In genomic region chr1:106711356-106712125, GRCm38 (mm10) we compare ENCODE assay signal across 8 mouse cellular contexts. TPM values are rescaled to one million over a fixed set of nuclear protein-coding genes. Genes with fewer than 3 reads are reported as not detected.
DNase-seq lines count a peak whose midpoint lies in the region; ATAC-seq and TF ChIP-seq lines count a peak whose summit lies in the region.

No protein-coding gene starts in this region.

- no peaks in the 10 kb centered on the region for H3K9me3 ChIP-seq in heart, embryonic 16.5 days (replicated peaks; ENCODE audit: control insufficient read depth, low read length)
- H3K9me3 ChIP-seq in limb, embryonic 13.5 days = no peaks in the 10 kb centered on the region
- H3K9me3 ChIP-seq in stomach, embryonic 16.5 days (replicated peaks; ENCODE audit: control insufficient read depth, low read length) = no peaks in the 10 kb centered on the region

- peak overlapping the region; percentile 97 for H3K4me2 ChIP-seq in heart, embryonic 16.5 days (ENCODE audit: low read depth, low read length)
- H3K4me2 ChIP-seq in limb, embryonic 13.5 days (replicated peaks) = peak overlapping the region; percentile 96
- peak overlapping the region; percentile 93 for H3K4me2 ChIP-seq in stomach, embryonic 16.5 days (ENCODE audit: low read depth, low read length)

- no peak for TF ChIP-seq CTCF in spleen, adult 2 months (IDR thresholded peaks at IDR 0.05; ENCODE audit: extremely low read depth, insufficient read depth, insufficient read length, insufficient replicate concordance)

- H3K9ac ChIP-seq in heart, embryonic 16.5 days (ENCODE audit: low read length) = peak overlapping the region; percentile 86
- peak overlapping the region; percentile 84 for H3K9ac ChIP-seq in limb, embryonic 13.5 days
- peak overlapping the region; percentile 72 for H3K9ac ChIP-seq in stomach, embryonic 16.5 days (ENCODE audit: low read length)

- H3K4me1 ChIP-seq in spleen, adult 2 months (ENCODE audit: control insufficient read depth, insufficient read depth, insufficient read length) = peaks cover 22% of the 10 kb centered on the region; the same call in 1 of the 2 replicates
- peaks cover 25% of the 10 kb centered on the region for H3K4me1 ChIP-seq in heart, embryonic 16.5 days (ENCODE audit: control insufficient read depth, insufficient read depth, low read length)
- H3K4me1 ChIP-seq in limb, embryonic 13.5 days = peaks cover 58% of the 10 kb centered on the region
- H3K4me1 ChIP-seq in stomach, embryonic 16.5 days (ENCODE audit: control insufficient read depth, insufficient read depth, low read length) = peaks cover 16% of the 10 kb centered on the region; the same call in 1 of the 2 replicates

- WGBS in spleen, adult 2 months = 58% methylated on average over 12 of the region's 12 CpGs
- 54% methylated on average over 12 of the region's 12 CpGs for WGBS in heart, embryonic 16.5 days
- 51% methylated on average over 12 of the region's 12 CpGs for WGBS in limb, embryonic 13.5 days
- WGBS in stomach, embryonic 16.5 days = 48% methylated on average over 12 of the region's 12 CpGs

- H3K27ac ChIP-seq in spleen, adult 2 months (ENCODE audit: insufficient read depth, low read length) = peak overlapping the region; percentile 10
- H3K27ac ChIP-seq in heart, embryonic 16.5 days (ENCODE audit: low read length) = no peak overlapping the region
- peak overlapping the region; percentile 59; the same call in 1 of the 2 replicates for H3K27ac ChIP-seq in limb, embryonic 13.5 days
- no peak overlapping the region for H3K27ac ChIP-seq in stomach, embryonic 16.5 days (ENCODE audit: low read length)

- no peaks in the 10 kb centered on the region for H3K36me3 ChIP-seq in spleen, adult 2 months (ENCODE audit: control insufficient read depth, insufficient read depth, low read length)
- no peaks in the 10 kb centered on the region for H3K36me3 ChIP-seq in heart, embryonic 16.5 days (ENCODE audit: control insufficient read depth, insufficient read depth)
- H3K36me3 ChIP-seq in limb, embryonic 13.5 days = no peaks in the 10 kb centered on the region
- no peaks in the 10 kb centered on the region for H3K36me3 ChIP-seq in stomach, embryonic 16.5 days (ENCODE audit: control insufficient read depth, insufficient read depth, low read length)

- H3K27me3 ChIP-seq in spleen, adult 2 months (ENCODE audit: control insufficient read depth, insufficient read depth, low read length) = no peaks in the 10 kb centered on the region
- no peaks in the 10 kb centered on the region for H3K27me3 ChIP-seq in heart, embryonic 16.5 days (ENCODE audit: control insufficient read depth, insufficient read depth, low read length)
- H3K27me3 ChIP-seq in limb, embryonic 13.5 days = no peaks in the 10 kb centered on the region
- no peaks in the 10 kb centered on the region for H3K27me3 ChIP-seq in stomach, embryonic 16.5 days (ENCODE audit: control insufficient read depth, insufficient read depth, low read length)

- no peak for TF ChIP-seq POLR2A in spleen, adult 2 months (IDR thresholded peaks at IDR 0.05; ENCODE audit: low read depth, low read length)

- no peak for DNase-seq in spleen, adult 2 months (ENCODE audit: low read depth in 1 of 2, low spot score in 2 of 2)
- DNase-seq in spleen, adult 12 weeks (ENCODE audit: low spot score) = no peak
- no peak for DNase-seq in right cerebral cortex, postnatal 10 days (ENCODE audit: low spot score in 2 of 2)
- no peak for DNase-seq in cerebellum, postnatal 36 days
- DNase-seq in adrenal gland, adult 18-20 months (ENCODE audit: low spot score in 2 of 2) = no peak

- peak overlapping the region; percentile 70 for H3K4me3 ChIP-seq in spleen, adult 2 months (ENCODE audit: extremely low read depth, insufficient read depth, insufficient read length)
- H3K4me3 ChIP-seq in heart, embryonic 16.5 days (ENCODE audit: low read length) = peak overlapping the region; percentile 90
- H3K4me3 ChIP-seq in limb, embryonic 13.5 days = peak overlapping the region; percentile 73
- H3K4me3 ChIP-seq in stomach, embryonic 16.5 days (replicated peaks; ENCODE audit: low read length) = peak overlapping the region; percentile 56

- ATAC-seq in heart, embryonic 16.5 days (replicated peaks; ENCODE audit: extremely low read depth, insufficient read depth, low FRiP score) = no peak
- no peak for ATAC-seq in limb, embryonic 13.5 days (ENCODE audit: low FRiP score, low read depth)
- no peak for ATAC-seq in stomach, embryonic 16.5 days (ENCODE audit: insufficient read depth, low FRiP score)

RNA-seq across cellular contexts. Expression of gene Bcl2, which starts 2.5 kb away (rescaled TPM):
- polyA plus RNA-seq in spleen, adult 2 months (2012; rRNA removed) = 10.6 and 16.7 TPM in 2 replicates
- polyA plus RNA-seq in heart, embryonic 16.5 days (2015; fragmentation: Nextera tagmentation; extraction: Ambion mirVana) = 9.3 and 10.4 TPM in 2 replicates
- 33.3 and 37.8 TPM in 2 replicates for polyA plus RNA-seq in limb, embryonic 13.5 days (2015; fragmentation: Nextera tagmentation; extraction: Ambion mirVana)
- polyA plus RNA-seq in stomach, embryonic 16.5 days (2015; fragmentation: Nextera tagmentation; extraction: Ambion mirVana) = 17.8 and 18.0 TPM in 2 replicates
- total RNA-seq in adrenal gland, adult 18-20 months (2021) = 1 to 10 TPM; 5.1 to 6.7 TPM

RNA-seq across cellular contexts. Expression of gene Kdsr, which starts 48.0 kb away (rescaled TPM):
- 5.2 and 7.3 TPM in 2 replicates for polyA plus RNA-seq in spleen, adult 2 months (2012; rRNA removed)
- 10.1 and 10.9 TPM in 2 replicates for polyA plus RNA-seq in heart, embryonic 16.5 days (2015; fragmentation: Nextera tagmentation; extraction: Ambion mirVana)
- polyA plus RNA-seq in limb, embryonic 13.5 days (2015; fragmentation: Nextera tagmentation; extraction: Ambion mirVana) = 13.0 and 13.3 TPM in 2 replicates
- polyA plus RNA-seq in stomach, embryonic 16.5 days (2015; fragmentation: Nextera tagmentation; extraction: Ambion mirVana) = 15.7 and 18.5 TPM in 2 replicates
- 10 to 100 TPM; 26.5 to 40.4 TPM for total RNA-seq in adrenal gland, adult 18-20 months (2021)

Comparison
In these comparisons a context has a peak if more than half of its experiments do, and no peak if none do; other contexts are left out.
1. H3K27ac ChIP-seq: peak in spleen, adult 2 months (single experiment) and limb, embryonic 13.5 days (single experiment); none in heart, embryonic 16.5 days (single experiment) and stomach, embryonic 16.5 days (single experiment).
2. Peak in every context shown above with its lines, with median percentiles within 50 percentile points of each other: H3K4me3 ChIP-seq, H3K4me2 ChIP-seq and H3K9ac ChIP-seq.